In the genomic region with DNA sequence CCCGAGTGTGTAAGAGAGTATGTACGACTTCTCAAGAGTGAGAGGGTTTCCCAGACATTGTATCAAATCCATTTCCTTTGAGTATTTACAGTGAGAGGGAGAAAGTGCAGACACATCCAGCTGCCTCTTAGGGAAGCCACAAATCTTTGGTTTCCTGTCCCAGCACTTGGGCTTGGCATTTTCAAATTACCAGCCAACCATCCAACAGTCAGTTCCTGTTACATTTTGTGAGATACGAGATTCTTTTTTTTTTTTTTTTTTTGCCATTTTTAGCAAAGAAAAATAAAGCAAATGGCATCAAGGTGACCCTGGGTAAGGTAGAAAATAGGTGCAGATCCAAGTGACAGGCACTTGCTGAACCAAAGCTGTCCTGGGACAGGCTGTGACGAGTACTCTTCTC, we compare ENCODE assay signal across 9 mouse cellular contexts. TPM values are rescaled to one million over a fixed set of nuclear protein-coding genes. Genes with fewer than 3 reads are reported as not detected.
DNase-seq lines count a peak whose midpoint lies in the region; ATAC-seq and TF ChIP-seq lines count a peak whose summit lies in the region.
"Had no signal": no experiment of that assay in that cellular context is flagged by ENCODE, and none has a peak within 500 bp of the region (broad histone marks: within the 10 kb centered on the region; RNA-seq: fewer than 3 reads in every experiment).

No protein-coding gene starts in this region.

- H3K9ac ChIP-seq in heart, embryonic 13.5 days = no peak overlapping the region
- no peak overlapping the region for H3K9ac ChIP-seq in heart, adult 2 months (ENCODE audit: low read depth, low read length)
- no peak overlapping the region for H3K9ac ChIP-seq in limb, embryonic 15.5 days
- H3K9ac ChIP-seq in hindbrain, embryonic 16.5 days (ENCODE audit: low read depth, low read length) = no peak overlapping the region

- H3K79me2 ChIP-seq in heart, adult 2 months (replicated peaks; ENCODE audit: control insufficient read depth, insufficient read depth, low read length) = no peaks in the 10 kb centered on the region

- TF ChIP-seq POLR2A in heart, adult 2 months (IDR thresholded peaks at IDR 0.05; ENCODE audit: insufficient read depth, low read depth, low read length) = no peak

- no peak for DNase-seq in heart, adult 2 months
- no peak for DNase-seq in limb, embryonic 10.5 days (ENCODE audit: low spot score)
- peak; percentile 56 for DNase-seq in CD4-positive, CD25-positive, alpha-beta regulatory T cell, adult 2 months (ENCODE audit: low read depth, low spot score)
- DNase-seq in cerebellum, adult 11-12 months = no peak
- DNase-seq: thymus, postnatal 14 days had no signal

- no peak for TF ChIP-seq CTCF in heart, adult 2 months (IDR thresholded peaks at IDR 0.05)

- peak overlapping the region; percentile 85 for H3K27ac ChIP-seq in heart, embryonic 13.5 days (replicated peaks)
- H3K27ac ChIP-seq in heart, adult 2 months = no peak overlapping the region
- peak overlapping the region; percentile 72; the same call in 1 of the 2 replicates for H3K27ac ChIP-seq in limb, embryonic 15.5 days
- H3K27ac ChIP-seq in limb, embryonic 10.5 days = no peak overlapping the region
- no peak overlapping the region for H3K27ac ChIP-seq in hindbrain, embryonic 16.5 days (ENCODE audit: low read depth, low read length)

- ATAC-seq in heart, embryonic 13.5 days (ENCODE audit: extremely low read depth, insufficient number of reproducible peaks, low FRiP score, low TSS enrichment) = no peak
- ATAC-seq in limb, embryonic 15.5 days (ENCODE audit: insufficient number of reproducible peaks, low FRiP score, low TSS enrichment, low read depth) = no peak
- peak; percentile 52; the same call in 1 of the 2 replicates for ATAC-seq in granulocyte monocyte progenitor cell, adult 5-6 weeks (replicated peaks; ENCODE audit: poor library complexity, severe bottlenecking)
- no peak for ATAC-seq in hindbrain, embryonic 16.5 days

- peaks cover 8% of the 10 kb centered on the region; the same call in 1 of the 2 replicates for H3K9me3 ChIP-seq in heart, embryonic 13.5 days
- H3K9me3 ChIP-seq in limb, embryonic 15.5 days = no peaks in the 10 kb centered on the region
- no peaks in the 10 kb centered on the region for H3K9me3 ChIP-seq in limb, embryonic 10.5 days (replicated peaks)
- H3K9me3 ChIP-seq in hindbrain, embryonic 16.5 days (ENCODE audit: control insufficient read depth, low read length) = peaks cover 6% of the 10 kb centered on the region

- no peak for TF ChIP-seq EP300 in heart, adult 2 months (IDR thresholded peaks at IDR 0.05; ENCODE audit: insufficient read depth, low read depth, low read length)

- H3K36me3 ChIP-seq in heart, embryonic 13.5 days = no peaks in the 10 kb centered on the region
- no peaks in the 10 kb centered on the region for H3K36me3 ChIP-seq in heart, adult 2 months (ENCODE audit: control insufficient read depth, insufficient read depth, low read length)
- no peaks in the 10 kb centered on the region for H3K36me3 ChIP-seq in limb, embryonic 15.5 days
- H3K36me3 ChIP-seq in limb, embryonic 10.5 days = no peaks in the 10 kb centered on the region
- no peaks in the 10 kb centered on the region for H3K36me3 ChIP-seq in hindbrain, embryonic 16.5 days (ENCODE audit: control insufficient read depth, insufficient read depth, low read length)

- no peak overlapping the region for H3K4me3 ChIP-seq in heart, embryonic 13.5 days
- H3K4me3 ChIP-seq in heart, adult 2 months = no peak overlapping the region
- H3K4me3 ChIP-seq in limb, embryonic 15.5 days = no peak overlapping the region
- H3K4me3 ChIP-seq in limb, embryonic 10.5 days = no peak overlapping the region
- no peak overlapping the region for H3K4me3 ChIP-seq in hindbrain, embryonic 16.5 days (ENCODE audit: low read length)

- WGBS in heart, embryonic 13.5 days = 54% methylated on average over 4 of the region's 4 CpGs
- 51% methylated on average over 4 of the region's 4 CpGs for WGBS in heart, adult 2 months
- WGBS in limb, embryonic 15.5 days = 49% methylated on average over 4 of the region's 4 CpGs
- WGBS in limb, embryonic 10.5 days = 73% methylated on average over 4 of the region's 4 CpGs
- 79% methylated on average over 4 of the region's 4 CpGs for whole genome bisulfite sequencing in hindbrain, embryonic 16.5 days

- intact Hi-C loops in heart, adult 2 months (cut with DNase I) = no loop called here

- H3K27me3 ChIP-seq in heart, embryonic 13.5 days (replicated peaks) = no peaks in the 10 kb centered on the region
- H3K27me3 ChIP-seq in heart, adult 2 months (ENCODE audit: control insufficient read depth, insufficient read depth, low read length) = no peaks in the 10 kb centered on the region
- no peaks in the 10 kb centered on the region for H3K27me3 ChIP-seq in limb, embryonic 15.5 days
- no peaks in the 10 kb centered on the region for H3K27me3 ChIP-seq in limb, embryonic 10.5 days (ENCODE audit: low read depth, poor library complexity, severe bottlenecking)
- no peaks in the 10 kb centered on the region for H3K27me3 ChIP-seq in hindbrain, embryonic 16.5 days (replicated peaks; ENCODE audit: control insufficient read depth, insufficient read depth, low read length)

- no peak overlapping the region for H3K4me2 ChIP-seq in heart, embryonic 13.5 days
- H3K4me2 ChIP-seq in limb, embryonic 15.5 days = no peak overlapping the region
- H3K4me2 ChIP-seq in hindbrain, embryonic 16.5 days (ENCODE audit: low read length) = no peak overlapping the region

- peaks cover 51% of the 10 kb centered on the region for H3K4me1 ChIP-seq in heart, embryonic 13.5 days
- peaks cover 4% of the 10 kb centered on the region for H3K4me1 ChIP-seq in heart, adult 2 months (ENCODE audit: control insufficient read depth, insufficient read depth, low read length)
- H3K4me1 ChIP-seq in limb, embryonic 15.5 days = peaks cover 24% of the 10 kb centered on the region
- peaks cover 18% of the 10 kb centered on the region for H3K4me1 ChIP-seq in limb, embryonic 10.5 days
- H3K4me1 ChIP-seq in hindbrain, embryonic 16.5 days (ENCODE audit: control insufficient read depth, insufficient read depth, low read depth, low read length) = peaks cover 14% of the 10 kb centered on the region

RNA-seq across cellular contexts. Expression of a gene that starts 9.2 kb away (rescaled TPM):
- 12.6 and 16.4 TPM in 2 replicates for polyA plus RNA-seq in heart, embryonic 13.5 days (2015; fragmentation: Nextera tagmentation; extraction: Ambion mirVana)
- total RNA-seq in heart, adult 2 months (2021) = 100 to 1,000 TPM; 367 to 385 TPM
- 284 and 285 TPM in 2 replicates for polyA plus RNA-seq in heart, adult 2 months (2012; rRNA removed)
- polyA plus RNA-seq in limb, embryonic 15.5 days (2015; fragmentation: Nextera tagmentation; extraction: Ambion mirVana) = 5.5 and 6.0 TPM in 2 replicates
- not detected in 2 replicates for polyA plus RNA-seq in limb, embryonic 10.5 days (2016; fragmentation: Nextera tagmentation; extraction: Ambion mirVana)
- 4.8 and 5.4 TPM in 2 replicates for total RNA-seq in granulocyte monocyte progenitor cell, adult 5-6 weeks (2014; fragmentation: Nextera tagmentation)
- 1.9 and 3.7 TPM in 2 replicates for total RNA-seq in granulocyte monocyte progenitor cell, adult 5-6 weeks (2017)
- 4.9 and 6.7 TPM in 2 replicates for polyA plus RNA-seq in hindbrain, embryonic 16.5 days (2015; fragmentation: Nextera tagmentation; extraction: Ambion mirVana)

Comparison
In these comparisons a context has a peak if more than half of its experiments do, and no peak if none do; other contexts are left out.
1. H3K27ac ChIP-seq: peak in heart, embryonic 13.5 days (single experiment) and limb, embryonic 15.5 days (single experiment); none in heart, adult 2 months (single experiment), limb, embryonic 10.5 days (single experiment) and hindbrain, embryonic 16.5 days (single experiment).
2. RNA of a gene that starts 9.2 kb away (polyA plus RNA-seq): 284 to 285 TPM in heart, adult 2 months; 12.6 to 16.4 TPM in heart, embryonic 13.5 days, 4.9 to 6.7 TPM in hindbrain, embryonic 16.5 days, 5.5 to 6.0 TPM in limb, embryonic 15.5 days and not detected in limb, embryonic 10.5 days; every median in the first group is over 10 times any median in the second.